Mouse (Mus musculus) embryonic fibroblast, embryonic 13.5 days (primary cell): ENCODE measurements around the gene 4921524J17Rik. TPM values are rescaled to one million over a fixed set of nuclear protein-coding genes. Genes with fewer than 3 reads are reported as not detected.

ENCODE experiments used
- H3K27ac ChIP-seq: 2 replicates; pipeline ENCODE4 v1.5.1; 2012; ENCODE audit warnings: low read length, control low read depth, inconsistent platforms; ENCODE audit not compliant: insufficient read depth
- H3K4me1 ChIP-seq: 2 replicates; pipeline ENCODE4 v1.6.1; 2011; ENCODE audit warnings: low read length; ENCODE audit not compliant: control insufficient read depth, insufficient read depth
- H3K4me3 ChIP-seq: 2 replicates; pipeline ENCODE4 v1.5.1; 2011; ENCODE audit warnings: mild to moderate bottlenecking, control low read depth, low read length; ENCODE audit not compliant: insufficient read depth
- CTCF ChIP-seq: IDR thresholded peaks from 2 replicates; pipeline ENCODE4 v1.5.1; 2011; ENCODE audit warnings: mild to moderate bottlenecking, control low read depth, low read length, moderate library complexity, borderline replicate concordance; ENCODE audit not compliant: insufficient read depth
- POLR2A ChIP-seq: IDR thresholded peaks from 2 replicates; pipeline ENCODE4 v1.6.1; 2011; ENCODE audit warnings: low read depth, mild to moderate bottlenecking, control low read depth, low read length, moderate library complexity
- polyA plus RNA-seq: library from polyadenylated mRNA; stranded (reverse); fragments of >200 nt; gene quantifications from 2 replicates; pipeline ENCODE4 v1.2.4, GENCODE M21; 2011; ENCODE audit warnings: low read depth; ENCODE audit not compliant: missing spikeins, insufficient read length

4921524J17Rik gene
- polyA plus RNA-seq, result 54.5 and 62.5 TPM in 2 replicates

GRCm38 (mm10) chr8:85432168-85433016 lies at the start of gene 4921524J17Rik:
TSS of gene 4921524J17Rik (minus strand) at chr8:85432833.
- TF ChIP-seq POLR2A (peak; percentile 98), CTCF (no peak)
- peak within 1 kb of the TSS; percentile 95 for H3K27ac ChIP-seq
- H3K4me3 ChIP-seq, result peak within 1 kb of the TSS; percentile 95
- no peaks in the 10 kb centered on the region for H3K4me1 ChIP-seq

GRCm38 (mm10) chr8:85482427-85482826 lies 49.8 kb upstream of the 4921524J17Rik start:
- TF ChIP-seq CTCF, result no peak
- TF ChIP-seq POLR2A, result no peak
- H3K4me3 ChIP-seq, result no peak overlapping the region
- no peak overlapping the region for H3K27ac ChIP-seq
- H3K4me1 ChIP-seq, result no peaks in the 10 kb centered on the region

- Histone ChIP-seq H3K27ac (no peak overlapping the region), H3K4me1 (no peaks in the 10 kb centered on the region), H3K4me3 (no peak overlapping the region)
- no peak for TF ChIP-seq CTCF
- no peak for TF ChIP-seq POLR2A
These were observed 49.3 kb upstream of the 4921524J17Rik start for GRCm38 (mm10) chr8:85481900-85482299.

- Histone ChIP-seq H3K4me3 (no peak overlapping the region), H3K27ac (no peak overlapping the region), H3K4me1 (no peaks in the 10 kb centered on the region)
- TF ChIP-seq CTCF (no peak), POLR2A (no peak)
These were observed 47.1 kb upstream of the 4921524J17Rik start for GRCm38 (mm10) chr8:85479710-85480109.

DNA sequence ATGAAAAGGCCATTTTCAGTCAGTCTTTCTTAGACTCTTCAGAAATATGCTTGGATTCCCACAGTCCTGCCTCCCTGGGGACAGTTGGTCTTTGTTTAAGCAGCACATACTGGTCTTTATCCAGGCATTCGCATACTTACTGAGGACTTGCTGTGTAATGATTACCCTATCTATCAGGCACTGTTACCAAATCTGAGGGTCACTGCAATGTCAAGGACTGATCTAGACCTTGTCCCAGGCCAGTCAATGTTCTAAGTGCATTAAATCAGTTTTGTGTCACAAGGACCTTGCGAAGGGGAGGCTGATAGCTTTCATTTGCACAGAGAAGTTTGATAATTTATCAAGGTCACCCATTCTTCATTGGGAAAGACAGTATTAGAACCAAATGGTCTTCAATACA lies 45.8 kb upstream of the 4921524J17Rik start:
- Histone ChIP-seq H3K4me1 (no peaks in the 10 kb centered on the region), H3K4me3 (no peak overlapping the region), H3K27ac (no peak overlapping the region)
- no peak for TF ChIP-seq CTCF

GRCm38 (mm10) chr8:85476970-85477545 lies 44.4 kb upstream of the 4921524J17Rik start:
- H3K27ac ChIP-seq, result no peak overlapping the region
- TF ChIP-seq POLR2A, result no peak
- no peak for TF ChIP-seq CTCF

GRCm38 (mm10) chr8:85474924-85475323 lies 42.3 kb upstream of the 4921524J17Rik start:
- no peaks in the 10 kb centered on the region for H3K4me1 ChIP-seq
- TF ChIP-seq CTCF (no peak), POLR2A (no peak)
- no peak overlapping the region for H3K4me3 ChIP-seq
- H3K27ac ChIP-seq, result no peak overlapping the region

More at GRCm38 (mm10) chr8:85476970-85477545, 44.4 kb upstream of the 4921524J17Rik start:
- Histone ChIP-seq H3K4me1 (no peaks in the 10 kb centered on the region), H3K4me3 (no peak overlapping the region)

GRCm38 (mm10) chr8:85473246-85473645 lies 40.6 kb upstream of the 4921524J17Rik start:
- no peak for TF ChIP-seq CTCF
- no peak for TF ChIP-seq POLR2A
- Histone ChIP-seq H3K27ac (no peak overlapping the region), H3K4me3 (no peak overlapping the region), H3K4me1 (no peaks in the 10 kb centered on the region)

DNA sequence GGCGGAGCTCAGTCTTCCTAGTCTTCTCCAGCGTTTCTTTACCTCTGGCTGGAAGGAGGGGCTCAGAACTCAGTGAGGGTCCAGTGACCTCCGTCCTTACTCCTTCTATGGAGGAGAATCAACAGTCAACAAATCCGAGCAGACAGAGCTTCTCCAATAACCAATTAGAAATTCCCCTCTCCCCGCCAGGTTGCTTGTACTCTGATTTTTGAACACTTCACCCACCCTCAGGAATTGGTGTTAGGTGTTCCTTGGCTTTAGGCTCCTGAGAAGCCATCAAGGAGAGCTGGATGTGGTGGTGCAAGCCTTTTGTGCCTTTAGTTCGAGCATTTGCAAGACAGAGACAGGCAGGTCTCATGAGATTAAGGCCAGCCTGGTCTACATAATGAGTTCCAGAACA lies 40.2 kb upstream of the 4921524J17Rik start:
- H3K27ac ChIP-seq, result no peak overlapping the region
- H3K4me3 ChIP-seq, result no peak overlapping the region
- TF ChIP-seq CTCF, result no peak
- TF ChIP-seq POLR2A, result no peak
- no peaks in the 10 kb centered on the region for H3K4me1 ChIP-seq

GRCm38 (mm10) chr8:85470753-85471152 lies 38.1 kb upstream of the 4921524J17Rik start:
- H3K27ac ChIP-seq, result no peak overlapping the region
- H3K4me3 ChIP-seq, result no peak overlapping the region
- H3K4me1 ChIP-seq, result no peaks in the 10 kb centered on the region
- TF ChIP-seq CTCF (no peak), POLR2A (no peak)

- no peak for TF ChIP-seq POLR2A
- no peak for TF ChIP-seq CTCF
- Histone ChIP-seq H3K27ac (no peak overlapping the region), H3K4me3 (no peak overlapping the region), H3K4me1 (no peaks in the 10 kb centered on the region)
These were observed 33.4 kb upstream of the 4921524J17Rik start for GRCm38 (mm10) chr8:85466056-85466455.
